Mouse (Mus musculus) kidney, embryonic 15.5 days (tissue): ENCODE measurements at regions not wholly inside any gene's neighbourhood (a gene's known extent, or its start where the extent isn't known, plus 50 kb on each side); places are given as distances from the start of the nearest gene placed in this dataset.

ENCODE experiments used
- ATAC-seq: fragments of 200-750 bp; cut with Nextera tagmentation; replicated peaks from 2 replicates; pipeline ENCODE4 v1.8.0; 2017; ENCODE audit warnings: moderate TSS enrichment; ENCODE audit not compliant: low FRiP score
- H3K27ac ChIP-seq: fragments of 300-500 bp; sonication (generic); 2 replicates; pipeline ENCODE4 v1.5.1; 2015; ENCODE audit warnings: mild to moderate bottlenecking, inconsistent platforms
- H3K27me3 ChIP-seq: fragments of 300-500 bp; sonication (generic); 2 replicates; pipeline ENCODE4 v1.6.1; 2015; ENCODE audit warnings: inconsistent platforms
- H3K36me3 ChIP-seq: fragments of 300-500 bp; sonication (generic); 2 replicates; pipeline ENCODE4 v1.6.1; 2015; ENCODE audit warnings: inconsistent platforms
- H3K4me1 ChIP-seq: fragments of 300-500 bp; sonication (generic); 2 replicates; pipeline ENCODE4 v1.6.1; 2015; ENCODE audit warnings: inconsistent platforms
- H3K4me2 ChIP-seq: fragments of 300-500 bp; sonication (generic); 2 replicates; pipeline ENCODE4 v1.6.1; 2015; ENCODE audit warnings: moderate library complexity, mild to moderate bottlenecking, inconsistent platforms
- H3K4me3 ChIP-seq: fragments of 300-500 bp; sonication (generic); replicated peaks from 2 replicates; pipeline ENCODE4 v1.5.1; 2015; ENCODE audit warnings: mild to moderate bottlenecking, inconsistent platforms
- H3K9ac ChIP-seq: fragments of 300-500 bp; sonication (generic); 2 replicates; pipeline ENCODE4 v1.6.1; 2015; ENCODE audit warnings: mild to moderate bottlenecking, inconsistent platforms
- H3K9me3 ChIP-seq: fragments of 300-500 bp; sonication (generic); replicated peaks from 2 replicates; pipeline ENCODE4 v1.6.1; 2016; ENCODE audit warnings: inconsistent platforms
- WGBS: fragments of 180-500 bp; shearing (Covaris S2); methylation state at CpG from one replicate; pipeline ENCODE4 v1.1.7; 2015; ENCODE audit warnings: mixed read lengths; 5-methylcytosine and 5-hydroxymethylcytosine counted together

DNA sequence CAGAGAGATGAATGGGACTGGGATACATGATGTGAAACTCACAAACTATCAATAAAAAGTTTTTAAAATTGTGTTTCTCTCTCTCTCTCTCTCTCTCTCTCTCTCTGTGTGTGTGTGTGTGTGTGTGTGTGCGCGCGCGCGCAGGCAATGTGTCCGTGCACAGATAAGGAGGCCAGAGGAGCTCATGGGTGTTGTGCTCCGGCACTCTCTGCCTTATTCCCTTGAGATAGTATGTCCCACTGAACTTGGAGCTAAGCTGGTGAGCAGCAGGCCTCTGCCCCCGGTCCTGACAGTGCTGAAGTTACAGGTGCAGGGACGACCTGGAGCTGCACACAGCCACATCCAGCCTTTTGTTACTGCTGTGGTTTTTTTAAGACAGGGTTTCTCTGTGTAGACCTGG lies 57.9 kb upstream of the Galnt15 start:
- Histone ChIP-seq H3K4me2 (no peak overlapping the region), H3K9ac (no peak overlapping the region), H3K27me3 (no peaks in the 10 kb centered on the region), H3K36me3 (no peaks in the 10 kb centered on the region), H3K27ac (no peak overlapping the region), H3K4me3 (no peak overlapping the region), H3K4me1 (no peaks in the 10 kb centered on the region), H3K9me3 (no peaks in the 10 kb centered on the region)
- ATAC-seq: peak; percentile 86; the same call in 1 of the 2 replicates
- 91% methylated on average over 9 of the region's 9 CpGs for WGBS

DNA sequence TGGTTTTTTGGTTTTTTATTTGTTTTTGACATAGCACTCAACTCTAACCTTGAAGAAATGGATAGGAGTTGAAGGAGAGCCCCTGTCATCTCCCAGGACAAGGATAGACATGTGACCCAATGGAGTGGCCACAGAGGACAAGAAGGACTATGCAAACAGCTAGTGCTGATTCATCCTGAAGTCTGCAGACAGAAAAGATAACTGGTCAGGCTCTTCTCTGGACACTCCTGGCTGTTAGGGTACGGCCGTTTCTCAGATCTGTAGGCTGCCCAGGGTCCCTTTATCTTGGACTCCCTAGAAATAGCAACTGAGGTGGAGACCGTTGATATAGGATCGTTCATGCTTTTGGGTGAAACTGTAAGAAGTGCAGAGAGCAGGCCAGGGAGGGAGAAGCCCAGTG lies 55.1 kb upstream of the Galnt15 start:
- Histone ChIP-seq H3K4me3 (no peak overlapping the region), H3K9ac (no peak overlapping the region), H3K27me3 (no peaks in the 10 kb centered on the region), H3K27ac (no peak overlapping the region), H3K4me1 (no peaks in the 10 kb centered on the region), H3K36me3 (no peaks in the 10 kb centered on the region), H3K9me3 (no peaks in the 10 kb centered on the region), H3K4me2 (no peak overlapping the region)
- 84% methylated on average over 4 of the region's 4 CpGs for WGBS
- ATAC-seq: no peak

DNA sequence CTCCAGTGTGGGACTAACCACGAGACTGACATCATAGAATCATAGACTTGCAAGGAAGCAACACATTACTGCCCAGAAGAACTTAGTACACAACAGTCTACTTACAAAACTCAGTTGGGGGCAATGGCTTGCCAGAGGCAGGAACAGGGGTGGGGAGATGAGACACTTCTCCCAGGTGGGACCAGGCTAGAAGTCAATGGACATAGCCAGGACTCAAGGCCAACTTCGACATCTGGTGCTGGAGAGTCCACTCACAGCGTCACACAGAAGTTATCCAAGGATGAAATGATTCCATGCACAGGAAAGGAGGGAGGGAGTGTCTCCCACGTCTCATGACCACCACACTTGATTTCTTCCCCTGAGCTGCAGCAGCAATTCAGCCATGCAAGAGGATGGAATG lies 50.6 kb upstream of the Galnt15 start:
- no peaks in the 10 kb centered on the region for H3K9me3 ChIP-seq
- no peak overlapping the region for H3K27ac ChIP-seq
- no peak overlapping the region for H3K9ac ChIP-seq
- H3K4me3 ChIP-seq: no peak overlapping the region
- no peaks in the 10 kb centered on the region for H3K27me3 ChIP-seq
- no peaks in the 10 kb centered on the region for H3K36me3 ChIP-seq
- no peak for ATAC-seq
- H3K4me2 ChIP-seq: no peak overlapping the region
- no peaks in the 10 kb centered on the region for H3K4me1 ChIP-seq
- WGBS: 59% methylated on average over 4 of the region's 4 CpGs

DNA sequence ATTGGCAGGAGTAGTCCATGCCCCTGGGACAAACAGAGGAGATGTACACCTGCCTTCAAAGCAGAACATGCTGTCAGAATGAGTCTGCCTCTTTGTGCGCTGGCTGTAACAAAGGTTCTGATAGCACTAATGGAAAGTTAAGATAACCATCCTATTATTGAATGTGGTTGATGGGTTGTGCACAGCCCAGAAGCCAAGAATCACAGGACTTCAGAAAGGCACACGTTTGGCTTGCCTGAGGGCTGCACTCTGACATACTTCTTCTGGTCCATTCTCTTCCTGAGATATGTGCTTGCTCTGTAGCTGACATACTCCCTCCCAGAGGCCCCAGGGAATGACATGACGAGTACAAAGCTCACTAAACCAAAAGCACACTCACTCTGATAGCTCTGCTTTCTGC lies 50.1 kb upstream of the Galnt15 start:
- H3K27me3 ChIP-seq: no peaks in the 10 kb centered on the region
- H3K36me3 ChIP-seq: no peaks in the 10 kb centered on the region
- H3K4me2 ChIP-seq: no peak overlapping the region
- no peak overlapping the region for H3K27ac ChIP-seq
- 56% methylated on average over 3 of the region's 3 CpGs for WGBS
- ATAC-seq: no peak
- no peaks in the 10 kb centered on the region for H3K9me3 ChIP-seq
- no peak overlapping the region for H3K4me3 ChIP-seq
- no peaks in the 10 kb centered on the region for H3K4me1 ChIP-seq
- no peak overlapping the region for H3K9ac ChIP-seq
